Mouse (Mus musculus): ENCODE results near the gene Wwox.
A peak's percentile ranks its signal among the peaks of the same experiment; 100 is the strongest.

The Wwox gene

GRCm38 (mm10) chr8:114439334-114440204, at the start of gene Wwox:
Gene Wwox (plus strand): TSS chr8:114439655.
- peak; percentile 99 for DNase-seq (ENCODE audit: low read depth)

- DNase-seq (ENCODE audit: low read depth) = peak; percentile 66
These were observed 48.8 kb upstream of the Wwox start for GRCm38 (mm10) chr8:114390465-114391254.

GRCm38 (mm10) chr8:114398326-114398725, 41.1 kb upstream of the Wwox start:
- no peak for DNase-seq (ENCODE audit: low read depth)

GRCm38 (mm10) chr8:114399273-114399672, 40.2 kb upstream of the Wwox start:
- no peak for DNase-seq (ENCODE audit: low read depth)

GRCm38 (mm10) chr8:114401679-114402078, 37.8 kb upstream of the Wwox start:
- no peak for DNase-seq (ENCODE audit: low read depth)

- DNase-seq (ENCODE audit: low read depth) = peak; percentile 11
These were observed 28.0 kb upstream of the Wwox start for GRCm38 (mm10) chr8:114411421-114411820.

GRCm38 (mm10) chr8:114417786-114418185, 21.7 kb upstream of the Wwox start, which contains the start of gene Clec3a:
Gene Clec3a (plus strand): TSS chr8:114418086.
- no peak for DNase-seq (ENCODE audit: low read depth)

- DNase-seq (ENCODE audit: low read depth) = peak; percentile 38
These were observed 21.0 kb upstream of the Wwox start for GRCm38 (mm10) chr8:114418486-114418885.

GRCm38 (mm10) chr8:114418904-114419303, 20.6 kb upstream of the Wwox start:
- peak; percentile 44 for DNase-seq (ENCODE audit: low read depth)

GRCm38 (mm10) chr8:114421544-114421943, 17.9 kb upstream of the Wwox start:
- DNase-seq (ENCODE audit: low read depth) = no peak

GRCm38 (mm10) chr8:114438236-114438635, 1.2 kb upstream of the Wwox start:
- peak; percentile 80 for DNase-seq (ENCODE audit: low read depth)

GRCm38 (mm10) chr8:114440205-114440589, 742 bp downstream of the Wwox start:
- peak; percentile 53 for DNase-seq (ENCODE audit: low read depth)

- DNase-seq (ENCODE audit: low read depth) = peak; percentile 44
These were observed 2.2 kb downstream of the Wwox start for GRCm38 (mm10) chr8:114441616-114442015.

GRCm38 (mm10) chr8:114446884-114447283, 7.4 kb downstream of the Wwox start:
- DNase-seq (ENCODE audit: low read depth) = no peak

- no peak for DNase-seq (ENCODE audit: low read depth)
These were observed 12.8 kb downstream of the Wwox start for GRCm38 (mm10) chr8:114452278-114452677.

GRCm38 (mm10) chr8:114452781-114453221, 13.3 kb downstream of the Wwox start:
- DNase-seq (ENCODE audit: low read depth) = peak; percentile 78

- no peak for DNase-seq (ENCODE audit: low read depth)
These were observed 15.8 kb downstream of the Wwox start for GRCm38 (mm10) chr8:114455302-114455701.

GRCm38 (mm10) chr8:114455953-114456352, 16.5 kb downstream of the Wwox start:
- no peak for DNase-seq (ENCODE audit: low read depth)

- no peak for DNase-seq (ENCODE audit: low read depth)
These were observed 18.8 kb downstream of the Wwox start for GRCm38 (mm10) chr8:114458113-114458784.

GRCm38 (mm10) chr8:114460600-114460999, 21.1 kb downstream of the Wwox start:
- peak; percentile 12 for DNase-seq (ENCODE audit: low read depth)

GRCm38 (mm10) chr8:114462591-114462990, 23.1 kb downstream of the Wwox start:
- DNase-seq (ENCODE audit: low read depth) = no peak

- DNase-seq (ENCODE audit: low read depth) = no peak
These were observed 23.9 kb downstream of the Wwox start for GRCm38 (mm10) chr8:114463305-114463704.

Measured in 416B (cell line).